Mouse (Mus musculus) testis, adult 10 weeks (tissue): ENCODE measurements around the gene Arhgap28. TPM values are rescaled to one million over a fixed set of nuclear protein-coding genes. Genes with fewer than 3 reads are reported as not detected.

Experiments
- polyA plus RNA-seq: library from polyadenylated mRNA; stranded (reverse); fragments of 350-450 nt; fragmentation: Illumina TruSeq; extraction: RNeasy Lipid Tissue Mini Kit (QIAGEN cat#74804); gene quantifications from one replicate; pipeline ENCODE4 v1.2.3, GENCODE M21; 2014; ENCODE audit warnings: low read depth, low replicate concordance

Arhgap28 gene
- 2.1 TPM for polyA plus RNA-seq

GRCm38 (mm10) chr17:68003741-68004560, at the start of gene Arhgap28:
Gene Arhgap28, minus strand, starts transcription at chr17:68004120.

